Mouse (Mus musculus): ENCODE data around the gene Jak2.

Jak2 gene

GRCm38 (mm10) chr19:29253728-29254127 is 2.1 kb downstream of the Jak2 start:
- DNase-seq, result peak; percentile 92

DNA sequence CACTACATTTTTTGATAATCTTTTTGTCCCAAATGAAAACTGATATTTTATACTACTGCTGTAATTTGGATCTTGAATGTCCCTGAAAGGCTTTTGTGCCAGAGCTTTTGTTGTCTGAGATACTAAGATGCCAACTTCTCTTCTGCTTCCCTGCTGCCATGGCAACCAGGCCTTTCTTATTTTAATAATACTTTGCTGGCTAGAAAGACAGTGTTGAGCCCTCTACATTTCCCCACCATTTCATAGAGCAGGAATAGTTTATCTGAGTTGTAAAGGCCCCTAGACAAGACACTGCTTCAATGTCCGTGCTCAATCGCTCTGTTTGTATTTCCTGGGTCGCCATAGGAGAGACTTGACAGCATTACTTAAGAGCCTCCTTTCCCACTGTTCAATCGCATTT is 3.0 kb downstream of the Jak2 start:
- DNase-seq, result no peak

- DNase-seq, result no peak
Observed at GRCm38 (mm10) chr19:29255327-29256027, 3.8 kb downstream of the Jak2 start.

DNA sequence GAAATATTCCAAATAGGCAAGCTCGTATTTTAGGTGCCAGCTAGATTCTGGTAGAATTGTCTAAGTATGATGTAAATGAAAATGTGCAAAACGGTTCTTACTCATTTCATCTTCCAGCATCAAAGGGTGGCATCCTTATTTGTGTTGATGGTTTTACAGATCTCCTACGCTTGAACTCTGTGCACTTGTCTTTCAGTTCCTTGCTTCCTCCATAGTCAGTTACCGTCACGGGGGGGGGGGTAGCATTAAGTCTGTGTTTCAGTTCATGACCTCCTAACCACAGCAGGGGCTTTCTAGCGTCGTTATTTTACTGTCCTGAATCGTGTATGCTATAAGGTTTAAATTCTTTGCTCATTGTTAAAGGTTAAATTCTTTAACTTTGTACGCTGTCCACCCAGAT is 10.0 kb downstream of the Jak2 start:
- DNase-seq, result no peak

DNA sequence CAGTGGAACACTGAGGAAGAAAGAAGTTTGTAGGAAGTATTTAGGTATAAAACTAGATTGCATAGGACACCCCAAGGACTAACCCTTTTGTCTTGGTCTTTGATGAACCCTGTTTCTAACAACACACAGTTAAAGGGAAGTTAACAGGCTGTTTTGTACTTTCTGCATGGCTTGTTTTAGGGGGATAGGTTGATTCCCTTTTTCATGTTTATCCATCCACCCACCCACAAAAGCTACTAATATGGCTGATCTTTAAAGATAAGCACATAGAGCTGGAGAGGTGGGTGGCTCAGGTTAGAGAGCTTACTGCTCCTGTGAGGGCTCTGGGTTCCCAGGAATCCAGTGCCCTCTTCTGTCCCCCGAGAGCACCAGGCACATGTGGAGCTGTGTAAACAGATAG is 11.9 kb downstream of the Jak2 start:
- no peak for DNase-seq

DNA sequence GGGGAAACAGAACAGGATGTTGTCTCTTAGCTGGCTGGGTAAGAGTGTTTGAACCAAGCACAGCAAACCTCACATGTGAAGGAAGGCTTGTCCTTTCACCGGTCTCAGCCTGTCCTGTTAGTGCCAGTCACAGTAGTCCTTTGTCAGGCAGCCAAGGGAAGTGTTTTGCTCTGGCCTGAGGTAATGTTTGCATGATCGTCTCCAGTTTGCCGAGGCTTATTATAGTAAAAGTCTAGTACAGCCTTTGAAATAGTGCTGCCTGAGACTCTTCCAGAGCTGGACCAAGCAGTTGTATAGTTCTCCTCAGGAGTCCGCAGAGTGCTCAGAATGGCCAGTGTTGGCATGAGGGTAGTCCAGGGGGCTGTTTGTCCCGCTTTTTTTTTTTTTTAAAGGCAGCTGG is 13.9 kb downstream of the Jak2 start:
- no peak for DNase-seq

GRCm38 (mm10) chr19:29267075-29267868 is 15.6 kb downstream of the Jak2 start:
- DNase-seq, result no peak

GRCm38 (mm10) chr19:29268788-29269321 is 17.2 kb downstream of the Jak2 start:
- DNase-seq, result no peak

GRCm38 (mm10) chr19:29270226-29270625 is 18.6 kb downstream of the Jak2 start:
- no peak for DNase-seq

DNA sequence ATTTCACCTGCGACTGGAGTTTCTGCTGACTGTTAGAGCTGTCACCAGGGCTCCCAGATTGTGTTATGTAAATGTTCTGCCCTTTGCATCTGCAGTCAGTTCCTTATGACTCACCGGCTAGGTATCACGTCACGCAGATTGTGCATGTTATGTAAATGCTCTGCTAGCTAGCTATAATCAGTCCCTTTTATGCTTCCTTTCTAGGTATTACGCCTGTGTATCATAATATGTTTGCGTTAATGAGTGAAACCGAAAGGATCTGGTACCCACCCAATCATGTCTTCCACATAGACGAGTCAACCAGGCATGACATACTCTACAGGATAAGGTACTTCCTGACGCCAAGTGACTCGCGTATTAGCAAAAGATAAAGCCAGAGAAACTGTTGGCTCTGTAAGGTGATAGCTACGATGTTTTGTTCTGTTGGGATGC is 19.5 kb downstream of the Jak2 start:
- DNase-seq, result no peak

GRCm38 (mm10) chr19:29272011-29272809 is 20.6 kb downstream of the Jak2 start:
- DNase-seq, result no peak

- DNase-seq, result no peak
Observed at GRCm38 (mm10) chr19:29276414-29276813, 24.8 kb downstream of the Jak2 start.

- no peak for DNase-seq
Observed at GRCm38 (mm10) chr19:29278944-29279587, 27.4 kb downstream of the Jak2 start.

- DNase-seq, result no peak
Observed at GRCm38 (mm10) chr19:29285451-29285869, 33.8 kb downstream of the Jak2 start.

- DNase-seq, result no peak
Observed at GRCm38 (mm10) chr19:29287863-29288262, 36.2 kb downstream of the Jak2 start.

DNA sequence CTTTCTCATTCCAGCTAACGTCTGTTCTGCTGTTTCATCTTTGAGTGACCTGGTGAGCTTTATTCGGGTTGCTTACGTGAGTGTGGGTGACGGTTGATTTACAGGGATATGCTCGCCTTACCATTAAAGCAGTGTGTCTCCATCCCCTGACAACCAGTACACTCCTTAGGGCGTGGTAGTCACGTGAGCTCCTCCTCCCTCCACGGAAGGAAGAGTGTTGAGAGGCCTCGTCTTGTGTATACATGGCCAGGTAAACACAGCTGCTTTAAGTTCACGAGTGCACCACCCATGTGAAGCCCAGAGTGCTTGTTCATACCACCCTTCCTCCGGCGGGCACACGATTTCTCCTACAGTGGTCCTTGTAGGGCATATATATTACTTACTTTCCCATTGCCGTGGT is 39.9 kb downstream of the Jak2 start:
- no peak for DNase-seq

DNA sequence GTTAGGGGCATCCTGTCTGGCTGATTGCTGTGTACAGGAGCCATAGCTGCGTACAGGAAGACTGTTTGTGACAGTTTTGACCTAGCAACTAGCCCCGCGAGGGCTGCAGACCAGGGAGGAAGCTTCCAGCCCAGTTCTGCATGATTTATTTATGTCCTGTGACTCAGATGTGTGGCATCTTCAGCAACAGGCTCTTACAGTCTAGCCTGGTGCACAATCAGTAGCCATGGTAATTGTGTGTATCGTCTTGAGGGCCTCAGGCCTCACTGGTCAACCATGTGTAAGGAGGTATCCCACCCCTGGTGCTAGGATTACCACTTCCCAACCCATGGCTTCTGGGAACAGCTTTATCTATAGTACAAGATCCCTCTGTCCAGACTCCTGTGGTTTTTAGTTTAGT is 40.9 kb downstream of the Jak2 start:
- no peak for DNase-seq

- no peak for DNase-seq
Observed at GRCm38 (mm10) chr19:29294756-29295155, 43.1 kb downstream of the Jak2 start.

DNA sequence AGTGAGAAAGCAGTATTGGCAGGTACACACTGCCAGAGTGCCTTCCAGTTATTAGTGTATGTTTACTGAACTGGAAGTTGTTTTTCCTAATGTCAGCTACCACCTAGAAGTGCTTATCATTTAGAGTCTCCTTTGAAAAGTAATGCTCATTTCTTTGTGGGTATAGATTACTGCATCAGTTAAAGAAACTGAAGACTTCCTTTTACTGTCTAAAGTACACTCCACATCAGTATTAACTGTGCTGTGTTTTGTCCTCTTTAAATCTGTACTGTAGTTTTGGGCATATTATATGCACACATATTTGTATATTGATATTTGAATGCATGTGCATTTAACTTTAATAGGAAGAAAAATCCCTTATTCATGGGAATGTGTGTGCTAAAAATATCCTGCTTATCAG is 44.5 kb downstream of the Jak2 start:
- no peak for DNase-seq

DNA sequence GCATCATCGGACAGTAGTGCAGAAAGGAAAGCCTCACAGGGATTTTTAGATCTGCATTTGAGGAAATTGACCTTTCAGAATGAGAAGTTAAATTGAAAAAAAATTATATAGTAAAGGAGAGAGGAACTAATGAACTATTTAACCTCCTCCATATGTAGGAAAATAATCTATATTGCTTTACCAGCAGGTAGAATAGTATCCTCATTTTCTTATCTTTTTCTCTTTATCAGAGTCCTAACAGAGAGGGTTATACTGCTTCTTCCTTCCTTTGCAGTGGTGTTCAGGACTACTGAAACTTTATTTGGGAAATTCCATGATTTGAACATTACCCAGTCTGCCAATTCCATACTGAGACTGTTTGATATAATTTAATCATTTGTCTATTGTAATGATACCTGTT is 45.7 kb downstream of the Jak2 start:
- no peak for DNase-seq

DNA sequence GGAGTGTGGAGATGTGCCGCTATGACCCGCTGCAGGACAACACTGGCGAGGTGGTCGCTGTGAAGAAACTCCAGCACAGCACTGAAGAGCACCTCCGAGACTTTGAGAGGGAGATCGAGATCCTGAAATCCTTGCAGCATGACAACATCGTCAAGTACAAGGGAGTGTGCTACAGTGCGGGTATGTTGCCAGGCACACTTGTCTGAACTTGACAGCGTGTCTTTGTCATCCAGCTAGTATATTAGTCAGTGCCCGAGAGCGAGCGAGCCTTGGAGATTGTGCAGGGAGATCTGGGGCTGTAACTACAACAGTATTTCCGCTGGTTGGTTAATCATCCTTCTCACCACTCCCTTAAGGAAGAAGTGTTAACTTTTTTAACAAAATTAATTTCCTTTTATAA is 49.3 kb downstream of the Jak2 start:
- DNase-seq, result no peak

- no peak for DNase-seq
Observed at GRCm38 (mm10) chr19:29302119-29302518, 50.5 kb downstream of the Jak2 start.

DNA sequence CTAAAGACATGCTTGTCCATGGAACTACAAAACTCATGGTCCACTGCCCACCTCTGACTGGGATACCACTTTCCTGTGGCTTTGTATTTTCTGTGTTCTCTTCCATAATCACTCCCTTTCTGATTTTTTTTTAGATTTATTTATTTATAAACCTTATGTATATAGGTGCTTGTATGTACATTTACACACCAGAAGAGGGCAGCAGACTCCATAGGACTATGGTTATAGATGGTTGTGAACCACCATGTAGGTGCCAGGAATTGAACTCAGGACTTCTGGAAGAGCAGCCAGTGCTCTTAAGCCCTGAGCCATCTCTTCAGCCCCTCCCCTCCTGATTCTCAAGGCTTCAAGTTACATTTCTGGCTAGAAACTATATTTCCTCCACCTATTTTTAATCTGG is 57.2 kb downstream of the Jak2 start:
- DNase-seq, result no peak

All from liver (tissue).